Mouse (Mus musculus) layer of hippocampus, postnatal 14 days (tissue): ENCODE measurements at regions not wholly inside any gene's neighbourhood (a gene's known extent, or its start where the extent isn't known, plus 50 kb on each side); places are given as distances from the start of the nearest gene placed in this dataset.

ENCODE experiments used
- DNase-seq, 2 experiments: peaks; one replicate each; pipeline ENCODE4 v3.0.0; 2021 to 2022; ENCODE audit warnings: low spot score in 2 of 2, mixed read lengths in 1 of 2

DNA sequence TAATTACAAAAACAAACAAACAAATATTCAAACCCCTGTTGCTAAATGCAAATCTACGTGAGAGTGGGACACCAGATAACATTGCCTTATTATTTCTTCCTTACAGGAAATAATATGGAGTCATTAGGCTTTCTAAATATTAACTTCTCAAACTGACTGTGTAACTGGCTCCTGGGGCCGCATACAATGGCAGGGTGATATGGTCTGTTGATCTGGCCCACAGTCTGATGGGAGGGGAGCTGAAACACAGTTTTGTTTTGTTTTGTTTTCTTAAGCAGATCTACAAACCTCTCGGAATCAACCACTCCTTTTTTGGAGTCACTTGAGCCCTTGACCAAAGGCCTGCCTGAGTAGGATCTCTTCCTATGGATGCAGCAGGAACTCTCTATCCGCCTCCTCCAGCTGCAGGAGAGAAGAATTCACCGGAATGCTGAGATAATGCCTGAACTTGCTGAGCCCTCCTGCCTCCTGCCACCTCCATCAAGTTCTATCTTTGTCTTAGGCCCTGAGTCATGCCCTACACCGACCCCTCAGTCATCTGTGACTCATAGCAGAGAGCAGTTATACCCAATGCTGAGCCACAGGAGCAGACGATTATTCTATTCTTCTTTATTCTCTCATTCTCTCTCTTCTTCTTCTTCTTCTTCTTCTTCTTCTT, 534.5 kb upstream of the Btbd3 start:
- no peak for DNase-seq

DNA sequence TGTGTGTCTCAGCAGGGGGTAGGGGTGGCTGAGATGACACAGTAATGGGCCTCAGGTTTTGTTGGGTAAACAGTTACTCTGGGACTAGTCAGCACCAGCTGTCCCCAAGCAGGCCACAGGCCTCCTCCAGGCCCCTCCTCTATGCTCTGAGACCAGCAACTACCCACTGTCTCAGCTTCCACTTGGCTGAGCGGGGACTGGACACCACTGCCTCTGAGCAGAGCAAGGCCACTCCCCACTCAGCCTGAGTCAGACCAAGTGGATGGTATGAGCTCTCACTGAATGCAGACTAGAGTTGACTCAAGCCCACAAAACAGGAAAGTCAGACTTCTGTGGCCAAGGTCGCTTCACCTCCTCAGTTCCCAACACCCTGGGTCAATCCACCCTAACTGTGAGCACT, 540.5 kb upstream of the Btbd3 start:
- DNase-seq = no peak

GRCm38 (mm10) chr2:137706528-137706988, 549.8 kb upstream of the Btbd3 start:
- DNase-seq = peak in 1 of 2 experiments; percentile 9

GRCm38 (mm10) chr2:137705724-137706422, 550.5 kb upstream of the Btbd3 start:
- peak in 1 of 2 experiments; percentile 7 for DNase-seq

DNA sequence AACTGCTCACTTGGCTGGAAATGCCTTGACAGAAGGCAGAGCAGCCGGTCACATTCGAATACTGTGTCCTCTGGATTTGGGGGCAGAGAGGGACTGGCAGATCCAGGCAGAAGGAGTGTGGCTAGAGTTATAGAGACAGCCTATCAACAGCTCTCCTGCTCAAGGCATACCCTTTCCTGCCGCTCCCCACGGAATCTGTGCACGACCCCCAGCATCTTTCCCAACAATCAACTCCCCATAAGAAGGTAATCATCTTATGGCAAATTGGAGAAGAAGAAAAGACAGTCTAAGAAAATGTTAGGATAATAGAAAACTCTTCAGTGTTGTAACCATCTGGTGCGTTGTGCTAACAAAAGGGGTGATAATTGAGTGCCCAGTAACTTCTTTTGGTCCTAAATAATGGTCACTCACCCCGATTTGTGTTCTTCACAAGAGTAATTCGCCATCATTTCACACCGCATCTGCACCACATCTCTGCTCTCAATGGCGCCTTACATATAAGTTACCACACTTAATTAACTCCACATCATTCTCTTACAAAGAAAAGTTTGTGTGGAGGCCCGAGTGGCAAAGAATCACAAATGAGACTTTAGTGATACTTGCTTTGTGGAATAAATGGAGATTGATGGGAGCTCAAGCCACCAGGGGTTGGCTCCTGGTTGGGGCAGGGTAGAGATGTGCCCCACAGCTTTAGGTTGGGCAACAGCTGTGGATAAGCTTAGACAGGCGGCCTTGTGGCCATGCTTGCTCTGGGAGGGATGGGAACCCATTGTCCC, 551.2 kb upstream of the Btbd3 start:
- peak; percentile 11 to 20 for DNase-seq

DNA sequence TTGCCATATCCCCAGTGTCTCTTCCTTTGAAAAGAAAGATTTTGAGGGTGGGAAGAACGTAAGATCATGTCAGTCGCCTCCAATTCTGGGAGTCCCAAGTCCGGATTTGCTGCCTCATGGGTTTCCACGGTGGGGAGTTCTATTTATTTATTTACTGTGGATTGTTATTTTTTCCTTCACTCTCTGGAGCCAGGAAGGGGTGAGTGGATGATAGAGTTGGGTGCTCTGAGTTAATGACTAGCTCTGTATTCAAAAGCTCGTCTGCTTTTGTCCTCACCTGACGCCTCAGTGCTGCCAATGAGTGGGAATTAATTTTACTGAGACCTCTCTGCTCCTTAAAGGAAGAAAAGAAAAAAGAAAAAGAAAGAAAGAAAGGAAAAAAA, 551.8 kb upstream of the Btbd3 start:
- no peak for DNase-seq

GRCm38 (mm10) chr2:137704051-137704450, 552.3 kb upstream of the Btbd3 start:
- no peak for DNase-seq

- no peak for DNase-seq
These were observed 560.5 kb upstream of the Btbd3 start for GRCm38 (mm10) chr2:137695885-137696284.

GRCm38 (mm10) chr2:137694020-137694419, 562.3 kb upstream of the Btbd3 start:
- peak in 1 of 2 experiments; percentile 47 for DNase-seq

GRCm38 (mm10) chr2:137687208-137687607, 569.2 kb upstream of the Btbd3 start:
- no peak for DNase-seq

DNA sequence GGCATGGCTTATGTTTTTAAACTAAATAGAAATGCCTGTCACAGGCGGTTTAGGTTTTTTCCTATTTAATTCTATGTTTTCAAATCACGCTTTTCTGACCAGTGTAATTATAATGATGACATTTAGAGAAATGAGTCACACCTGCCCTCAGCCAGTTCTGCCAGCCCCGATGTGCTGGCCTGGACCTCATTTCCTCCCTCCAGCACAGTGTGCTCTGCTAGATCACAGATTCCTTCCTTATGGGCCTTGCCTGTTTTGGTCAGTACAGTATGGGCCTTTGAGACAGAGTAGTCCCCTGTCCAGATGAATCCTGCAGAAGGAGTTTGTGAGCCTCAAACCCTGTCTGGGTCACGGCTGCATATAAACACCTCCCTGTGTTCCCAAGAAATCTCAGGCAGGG, 569.6 kb upstream of the Btbd3 start:
- no peak for DNase-seq

GRCm38 (mm10) chr2:137681762-137682161, 565.3 kb upstream of the Jag1 start:
- no peak for DNase-seq

DNA sequence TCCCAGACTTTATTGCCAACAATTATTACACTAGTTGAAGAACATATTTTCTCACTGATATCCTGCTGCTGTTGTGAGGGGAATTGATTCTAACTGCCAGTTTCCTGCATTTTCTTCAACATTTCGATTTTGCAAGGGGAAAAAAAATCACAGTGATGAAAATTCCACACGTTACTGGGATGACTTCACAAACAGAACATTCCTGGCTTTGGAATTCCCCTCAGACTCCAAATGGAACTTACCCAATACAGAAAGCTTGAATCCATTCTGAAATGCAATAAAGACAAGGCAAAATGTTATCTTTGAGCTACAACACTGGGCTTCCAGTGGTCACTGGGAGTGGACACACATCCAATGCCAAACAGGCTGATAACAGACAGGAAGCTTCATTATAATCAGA, 546.7 kb upstream of the Jag1 start:
- DNase-seq = peak in 1 of 2 experiments; percentile 42

DNA sequence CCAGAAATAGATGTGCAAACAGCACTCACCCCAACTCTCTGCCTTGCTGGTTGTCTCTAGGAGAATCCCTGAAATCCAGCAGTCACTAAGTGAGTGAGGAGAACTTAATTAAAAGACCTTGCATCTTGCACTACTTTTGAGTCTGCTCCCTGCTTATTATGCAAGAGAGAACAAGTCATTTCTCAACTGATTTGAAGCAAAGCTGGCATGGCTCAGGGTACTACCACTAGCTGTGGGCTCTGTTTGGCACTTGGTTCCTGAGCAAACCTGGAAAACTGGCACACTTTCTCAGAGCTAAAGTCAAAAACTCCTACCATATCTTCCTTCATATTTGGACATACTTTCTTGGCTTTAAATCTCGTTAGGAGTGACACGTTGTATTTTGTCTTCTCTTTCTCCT, 545.8 kb upstream of the Jag1 start:
- DNase-seq = no peak

- no peak for DNase-seq
These were observed 544.0 kb upstream of the Jag1 start for GRCm38 (mm10) chr2:137660449-137660848.

DNA sequence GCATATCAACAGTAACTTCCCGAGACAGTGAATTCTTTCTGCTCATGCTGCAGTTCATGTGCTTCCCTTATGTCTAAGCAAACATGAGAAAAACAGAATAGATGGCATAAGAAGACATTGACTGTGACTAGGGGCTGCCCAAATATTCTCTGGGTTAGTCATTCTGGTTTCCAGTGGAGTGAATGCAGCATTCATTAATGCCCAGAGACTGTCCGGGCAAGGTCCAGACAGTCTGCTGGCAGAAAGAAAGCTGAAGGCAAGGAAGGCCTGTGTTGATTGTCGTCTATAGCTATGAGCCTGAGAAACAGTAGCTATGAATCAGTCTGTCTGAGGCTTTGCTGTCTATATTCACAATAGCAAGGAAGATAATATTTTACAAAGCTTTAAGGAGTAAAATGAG, 537.9 kb upstream of the Jag1 start:
- no peak for DNase-seq

- no peak for DNase-seq
These were observed 527.7 kb upstream of the Jag1 start for GRCm38 (mm10) chr2:137644160-137644559.

DNA sequence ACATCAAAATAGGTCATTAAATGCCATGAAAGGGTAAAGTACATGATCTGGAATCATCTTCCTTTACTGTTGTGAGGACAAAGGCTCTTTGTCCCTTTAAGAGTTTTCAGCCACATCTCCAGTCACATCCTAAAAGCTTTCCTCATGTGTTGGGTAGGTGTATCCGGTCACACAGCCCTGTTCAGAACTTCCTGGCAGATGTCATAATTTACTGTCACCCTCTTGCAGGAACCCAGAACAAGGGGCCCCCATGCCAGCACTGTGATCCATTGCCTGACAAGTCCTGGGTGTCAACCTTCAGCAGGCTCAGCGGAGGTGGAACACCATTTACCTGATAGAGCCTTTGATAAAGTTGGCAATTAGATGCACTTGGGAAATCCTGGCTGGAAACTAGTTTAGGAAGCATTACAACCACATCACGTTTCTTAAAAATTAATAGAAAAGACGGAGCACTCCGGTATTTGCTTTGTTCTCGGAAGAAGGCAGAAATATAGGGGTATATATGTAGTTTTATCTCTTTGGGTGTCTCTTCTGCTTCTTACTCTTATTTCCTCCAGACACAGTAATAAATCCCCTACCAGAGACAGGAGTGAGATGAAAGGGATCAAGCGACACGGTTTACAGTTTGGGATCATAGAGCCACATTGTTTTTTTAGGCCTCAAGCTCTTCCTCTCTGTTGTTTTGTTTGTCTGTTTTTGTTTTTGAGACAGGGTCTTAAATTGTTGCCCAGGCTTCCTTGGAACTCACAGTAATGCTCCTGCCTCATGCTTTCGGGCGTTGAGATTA, 527.0 kb upstream of the Jag1 start:
- no peak for DNase-seq

DNA sequence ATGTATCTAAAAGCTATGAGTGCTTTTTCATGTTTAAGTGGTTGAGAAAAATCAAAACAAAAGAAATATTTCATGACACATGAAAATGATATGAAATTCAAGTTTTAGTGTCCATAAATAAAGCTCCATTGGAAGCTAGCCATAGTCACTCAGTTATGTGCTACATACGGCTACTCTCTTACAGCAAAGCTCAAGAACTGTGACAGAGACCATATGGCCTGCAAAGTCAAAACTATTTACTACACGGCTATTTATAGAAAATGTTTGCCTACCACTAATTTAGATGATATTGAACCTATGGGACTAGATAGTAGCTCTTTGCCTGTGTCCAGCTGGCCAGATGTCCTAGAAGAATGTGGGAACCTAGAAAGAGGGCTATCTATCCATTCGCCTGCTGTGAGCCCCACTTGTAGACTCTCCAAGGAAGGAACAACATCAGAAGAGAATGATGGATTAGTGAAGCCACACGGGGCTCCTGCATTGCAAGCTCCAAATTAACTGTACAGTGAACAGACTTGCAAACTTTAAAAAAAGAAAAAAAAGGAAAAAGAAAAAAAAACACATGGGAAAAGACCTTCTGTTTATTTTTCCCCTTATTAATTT, 518.7 kb upstream of the Jag1 start:
- DNase-seq = no peak

- DNase-seq = peak in 1 of 2 experiments; percentile 71
These were observed 500.2 kb upstream of the Jag1 start for GRCm38 (mm10) chr2:137616637-137617036.

DNA sequence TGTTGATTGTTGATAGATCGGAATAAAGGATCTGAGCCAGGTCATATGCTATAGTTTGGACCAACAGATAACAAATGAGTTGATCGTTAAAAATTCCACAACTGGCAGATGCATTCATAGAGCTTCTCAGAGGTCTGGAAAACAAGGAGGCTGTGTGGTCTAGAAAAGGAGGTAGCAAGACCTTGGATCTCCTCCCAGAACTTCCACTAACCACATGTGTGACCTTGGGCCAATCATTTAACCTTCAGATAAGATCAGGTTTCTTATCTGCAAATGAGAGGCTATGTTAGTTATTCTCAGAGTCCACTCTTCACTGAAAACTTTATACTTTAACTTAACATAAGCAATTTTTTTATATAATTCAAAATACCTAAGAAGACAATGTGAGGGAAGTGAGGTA, 497.3 kb upstream of the Jag1 start:
- no peak for DNase-seq
